Mouse (Mus musculus) intestine, embryonic 14.5 days (tissue): ENCODE data around the gene Gm10663. TPM values are rescaled to one million over a fixed set of nuclear protein-coding genes. Genes with fewer than 3 reads are reported as not detected.

Experiments used
- ATAC-seq: fragments of 200-750 bp; cut with Nextera tagmentation; replicated peaks from 2 replicates; pipeline ENCODE4 v1.8.0; 2017; ENCODE audit warnings: low read depth, moderate number of reproducible peaks, moderate TSS enrichment, moderate library complexity; ENCODE audit not compliant: low FRiP score, low TSS enrichment
- DNase-seq: peaks from one replicate; pipeline ENCODE4 v3.0.0-alpha.2; 2018; ENCODE audit warnings: low spot score
- H3K27ac ChIP-seq: fragments of 300-500 bp; sonication (generic); 2 replicates; pipeline ENCODE4 v1.5.1; 2014; ENCODE audit warnings: low read depth, mild to moderate bottlenecking, control low read depth
- H3K27me3 ChIP-seq: fragments of 300-500 bp; sonication (generic); replicated peaks from 2 replicates; pipeline ENCODE4 v1.6.1; 2014; ENCODE audit warnings: low read length, control low read depth; ENCODE audit not compliant: control insufficient read depth, insufficient read depth
- H3K36me3 ChIP-seq: fragments of 300-500 bp; sonication (generic); 2 replicates; pipeline ENCODE4 v1.6.1; 2014; ENCODE audit warnings: low read length, control low read depth; ENCODE audit not compliant: control insufficient read depth, insufficient read depth
- H3K4me1 ChIP-seq: fragments of 300-500 bp; sonication (generic); replicated peaks from 2 replicates; pipeline ENCODE4 v1.6.1; 2014; ENCODE audit warnings: low read length, control low read depth, mixed read lengths; ENCODE audit not compliant: control insufficient read depth, insufficient read depth
- H3K4me2 ChIP-seq: fragments of 300-500 bp; sonication (generic); 2 replicates; pipeline ENCODE4 v1.6.1; 2014; ENCODE audit warnings: low read length
- H3K4me3 ChIP-seq: fragments of 300-500 bp; sonication (generic); 2 replicates; pipeline ENCODE4 v1.5.1; 2014; ENCODE audit warnings: low read depth, low read length, control low read depth, mixed read lengths
- H3K9ac ChIP-seq: fragments of 300-500 bp; sonication (generic); 2 replicates; pipeline ENCODE4 v1.6.1; 2014; ENCODE audit warnings: mild to moderate bottlenecking, low read length
- H3K9me3 ChIP-seq: fragments of 300-500 bp; sonication (generic); 2 replicates; pipeline ENCODE4 v1.6.1; 2016; ENCODE audit warnings: low read length, control low read depth; ENCODE audit not compliant: control insufficient read depth
- WGBS: fragments of 180-500 bp; shearing (Covaris S2); extraction: QIAGEN DNeasy Blood & Tissue Kit; methylation state at CpG from one replicate; pipeline ENCODE4 v1.1.7; 2014; 5-methylcytosine and 5-hydroxymethylcytosine counted together
- polyA plus RNA-seq: library from polyadenylated mRNA; unstranded; fragments of >200 nt; fragmentation: Nextera tagmentation; extraction: Ambion mirVana; gene quantifications from 2 replicates; pipeline ENCODE4 v1.2.1, GENCODE M21; 2014

The Gm10663 gene
- polyA plus RNA-seq, 1 experiment from 2014 or later, result not detected

DNA sequence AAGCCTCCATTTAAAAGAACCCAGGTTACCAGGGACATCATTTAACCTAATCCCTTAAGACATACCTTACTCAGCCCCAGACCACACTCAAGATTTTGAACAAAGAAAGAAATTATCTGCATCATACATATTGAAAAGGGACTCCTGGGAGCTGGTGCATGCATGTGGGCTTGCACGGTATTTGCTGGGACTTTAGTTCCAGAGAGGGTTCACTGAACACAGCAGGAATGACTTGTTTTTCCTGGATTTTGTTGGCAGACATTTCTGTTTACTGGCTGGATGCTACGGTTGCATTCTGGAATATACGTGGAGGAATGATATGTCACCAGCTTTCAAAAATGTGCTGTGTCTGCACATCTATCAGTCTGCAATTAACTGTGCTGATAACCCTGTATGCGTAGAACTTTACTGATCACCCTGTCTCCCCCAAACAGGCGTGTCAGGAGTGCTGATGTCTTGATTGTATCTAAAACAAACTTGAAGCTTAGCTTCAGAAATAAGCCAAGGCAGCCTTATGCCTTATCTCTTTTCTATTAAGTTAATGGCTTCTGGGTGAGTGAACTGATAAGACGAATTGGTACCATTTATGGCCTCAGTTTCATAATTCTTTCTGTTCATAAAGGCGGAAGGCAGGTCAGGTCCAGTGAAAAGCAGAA is 23.1 kb downstream of the Gm10663 start:
- ATAC-seq, result no peak

GRCm38 (mm10) chr8:65099735-65100134 is 24.9 kb downstream of the Gm10663 start:
- H3K27ac ChIP-seq, result no peak overlapping the region
- H3K36me3 ChIP-seq, result no peaks in the 10 kb centered on the region
- no peak for DNase-seq
- H3K9me3 ChIP-seq, result no peaks in the 10 kb centered on the region
- H3K27me3 ChIP-seq, result no peaks in the 10 kb centered on the region
- no peak overlapping the region for H3K4me3 ChIP-seq
- ATAC-seq, result no peak
- H3K9ac ChIP-seq, result no peak overlapping the region
- no peak overlapping the region for H3K4me2 ChIP-seq
- WGBS, result 64% methylated on average over 3 of the region's 3 CpGs
- H3K4me1 ChIP-seq, result no peaks in the 10 kb centered on the region

More for the DNA sequence above, 23.1 kb downstream of the Gm10663 start:
- Histone ChIP-seq H3K27me3 (no peaks in the 10 kb centered on the region), H3K9ac (no peak overlapping the region), H3K9me3 (no peaks in the 10 kb centered on the region), H3K27ac (no peak overlapping the region), H3K4me3 (no peak overlapping the region), H3K4me1 (no peaks in the 10 kb centered on the region), H3K36me3 (no peaks in the 10 kb centered on the region), H3K4me2 (no peak overlapping the region)
- DNase-seq, result no peak
- WGBS, result 49% methylated on average over 7 of the region's 7 CpGs

DNA sequence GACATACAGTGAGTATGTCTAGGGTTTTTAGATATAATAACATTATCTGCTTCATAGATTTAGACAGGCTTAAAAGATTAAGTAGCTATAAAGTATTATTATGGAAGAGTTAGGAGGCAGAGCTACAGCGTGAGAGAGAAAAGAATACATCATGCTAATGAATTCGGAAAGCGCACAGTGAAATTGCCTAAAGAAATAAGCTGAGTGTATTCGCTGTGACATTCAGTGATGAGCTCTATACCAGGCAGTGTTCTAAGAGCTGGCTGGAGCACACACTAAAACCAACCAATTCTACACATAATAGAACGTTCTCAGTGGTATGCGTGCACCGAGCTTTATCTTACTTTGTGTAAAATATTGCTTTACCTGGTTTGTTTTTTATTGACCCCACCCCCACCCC is 28.8 kb downstream of the Gm10663 start:
- Histone ChIP-seq H3K4me1 (no peaks in the 10 kb centered on the region), H3K27me3 (no peaks in the 10 kb centered on the region), H3K36me3 (no peaks in the 10 kb centered on the region), H3K4me2 (no peak overlapping the region), H3K9ac (no peak overlapping the region), H3K27ac (no peak overlapping the region), H3K9me3 (no peaks in the 10 kb centered on the region), H3K4me3 (no peak overlapping the region)
- DNase-seq (no peak), ATAC-seq (no peak)
- 86% methylated on average over 7 of the region's 7 CpGs for WGBS

DNA sequence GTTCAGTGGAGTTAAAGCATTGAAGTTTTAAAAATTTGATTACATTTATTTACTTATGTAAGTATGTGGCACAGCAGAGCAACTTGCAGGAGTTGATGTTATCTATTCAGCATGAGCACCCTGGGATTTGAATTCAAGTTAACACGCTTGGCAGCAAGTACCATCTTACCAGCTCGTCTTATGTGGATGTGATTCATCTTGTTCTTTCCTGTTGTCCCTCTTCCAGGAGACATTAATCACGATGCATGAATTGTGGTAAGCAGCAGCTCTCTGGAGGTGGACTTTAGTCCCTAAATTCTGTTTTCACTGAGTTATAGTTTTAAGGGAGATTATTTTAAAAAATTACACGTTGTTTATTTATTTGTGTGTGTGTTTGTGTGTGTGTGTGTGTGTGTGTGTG is 29.2 kb downstream of the Gm10663 start:
- WGBS, result 65% methylated on average over 4 of the region's 4 CpGs
- H3K4me3 ChIP-seq, result no peak overlapping the region

DNA sequence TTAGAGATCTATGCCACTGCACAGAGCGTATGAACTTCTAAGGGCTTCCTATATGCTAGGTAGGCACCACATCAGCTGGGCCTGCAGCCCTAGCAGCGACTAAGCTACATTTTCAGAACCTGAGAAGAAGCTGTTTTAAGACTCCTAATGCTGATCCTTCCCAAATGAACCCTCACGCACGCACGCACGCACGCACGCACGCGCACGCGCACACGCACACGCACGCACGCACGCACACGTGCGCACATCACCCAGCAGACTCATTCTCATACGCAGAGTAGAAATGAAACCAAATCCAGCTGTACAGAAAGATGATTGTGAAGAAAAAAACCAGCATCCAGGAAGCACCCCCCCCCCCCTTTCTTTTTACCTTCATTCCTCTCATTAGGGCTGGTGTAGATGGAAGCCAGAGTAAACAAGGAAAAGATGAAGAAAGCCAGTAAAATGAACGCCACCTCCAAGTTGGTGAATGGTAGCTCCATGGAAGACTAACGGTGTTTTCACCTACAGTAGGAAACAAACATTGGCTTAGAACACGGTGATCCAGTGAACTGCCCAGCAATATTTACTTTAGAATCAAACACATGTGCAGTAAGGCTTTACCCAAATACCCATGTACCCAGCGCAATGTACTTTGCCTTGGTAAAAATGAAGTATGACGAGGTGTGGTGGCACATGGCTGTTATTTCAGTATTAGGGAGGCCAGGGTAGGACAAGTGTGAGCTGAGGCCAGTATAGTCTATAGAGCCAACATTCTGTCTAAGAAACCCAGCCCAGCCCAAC is 33.3 kb downstream of the Gm10663 start:
- ATAC-seq (no peak), DNase-seq (no peak)
- no peaks in the 10 kb centered on the region for H3K36me3 ChIP-seq
- H3K4me1 ChIP-seq, result no peaks in the 10 kb centered on the region
- no peaks in the 10 kb centered on the region for H3K9me3 ChIP-seq
- no peaks in the 10 kb centered on the region for H3K27me3 ChIP-seq
- H3K27ac ChIP-seq, result no peak overlapping the region
- 91% methylated on average over 25 of the region's 25 CpGs for WGBS
- H3K4me2 ChIP-seq, result no peak overlapping the region
- no peak overlapping the region for H3K9ac ChIP-seq
- no peak overlapping the region for H3K4me3 ChIP-seq

More for the DNA sequence above, 29.2 kb downstream of the Gm10663 start:
- Histone ChIP-seq H3K9me3 (no peaks in the 10 kb centered on the region), H3K27me3 (no peaks in the 10 kb centered on the region), H3K4me1 (no peaks in the 10 kb centered on the region), H3K36me3 (no peaks in the 10 kb centered on the region), H3K9ac (no peak overlapping the region), H3K4me2 (no peak overlapping the region), H3K27ac (no peak overlapping the region)
- ATAC-seq, result no peak
- no peak for DNase-seq

DNA sequence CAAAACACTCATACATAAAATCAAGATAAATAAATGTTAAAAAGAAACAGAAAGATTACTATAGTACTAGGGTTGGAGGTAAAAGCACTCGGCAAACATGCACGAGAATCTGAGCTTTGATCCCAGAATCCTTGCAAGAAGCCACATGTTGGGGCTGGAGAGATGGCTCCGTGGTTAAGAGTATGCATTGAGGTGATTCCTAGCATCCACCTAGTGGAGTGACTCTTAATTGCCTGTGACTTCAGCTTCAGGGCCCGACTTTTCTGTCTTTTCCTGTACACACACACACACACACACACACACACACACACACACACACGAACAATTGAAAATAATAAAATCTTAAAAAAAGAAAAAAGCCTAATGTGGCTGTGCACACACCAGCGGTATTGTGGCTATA is 34.1 kb downstream of the Gm10663 start:
- no peaks in the 10 kb centered on the region for H3K9me3 ChIP-seq
- no peaks in the 10 kb centered on the region for H3K36me3 ChIP-seq
- no peak for ATAC-seq
- no peaks in the 10 kb centered on the region for H3K27me3 ChIP-seq
- 69% methylated on average over 6 of the region's 6 CpGs for WGBS
- H3K4me3 ChIP-seq, result no peak overlapping the region
- H3K4me1 ChIP-seq, result no peaks in the 10 kb centered on the region
- no peak overlapping the region for H3K4me2 ChIP-seq
- no peak for DNase-seq
- H3K27ac ChIP-seq, result no peak overlapping the region
- no peak overlapping the region for H3K9ac ChIP-seq

- DNase-seq (peak; percentile 91), ATAC-seq (no peak)
- H3K4me3 ChIP-seq, result no peak overlapping the region
- no peak overlapping the region for H3K9ac ChIP-seq
- H3K36me3 ChIP-seq, result no peaks in the 10 kb centered on the region
- no peaks in the 10 kb centered on the region for H3K9me3 ChIP-seq
- no peaks in the 10 kb centered on the region for H3K4me1 ChIP-seq
- no peak overlapping the region for H3K4me2 ChIP-seq
- WGBS, result 37% methylated on average over 5 of the region's 5 CpGs
- no peak overlapping the region for H3K27ac ChIP-seq
- H3K27me3 ChIP-seq, result no peaks in the 10 kb centered on the region
Observed at GRCm38 (mm10) chr8:65110285-65110691, 35.5 kb downstream of the Gm10663 start.

GRCm38 (mm10) chr8:65112092-65112491 is 37.3 kb downstream of the Gm10663 start:
- no peaks in the 10 kb centered on the region for H3K36me3 ChIP-seq
- ATAC-seq, result no peak
- no peaks in the 10 kb centered on the region for H3K9me3 ChIP-seq
- H3K9ac ChIP-seq, result no peak overlapping the region
- no peak overlapping the region for H3K27ac ChIP-seq
- WGBS, result 73% methylated on average over 6 of the region's 6 CpGs
- H3K27me3 ChIP-seq, result no peaks in the 10 kb centered on the region
- H3K4me1 ChIP-seq, result no peaks in the 10 kb centered on the region
- DNase-seq, result no peak
- H3K4me3 ChIP-seq, result no peak overlapping the region
- no peak overlapping the region for H3K4me2 ChIP-seq

DNA sequence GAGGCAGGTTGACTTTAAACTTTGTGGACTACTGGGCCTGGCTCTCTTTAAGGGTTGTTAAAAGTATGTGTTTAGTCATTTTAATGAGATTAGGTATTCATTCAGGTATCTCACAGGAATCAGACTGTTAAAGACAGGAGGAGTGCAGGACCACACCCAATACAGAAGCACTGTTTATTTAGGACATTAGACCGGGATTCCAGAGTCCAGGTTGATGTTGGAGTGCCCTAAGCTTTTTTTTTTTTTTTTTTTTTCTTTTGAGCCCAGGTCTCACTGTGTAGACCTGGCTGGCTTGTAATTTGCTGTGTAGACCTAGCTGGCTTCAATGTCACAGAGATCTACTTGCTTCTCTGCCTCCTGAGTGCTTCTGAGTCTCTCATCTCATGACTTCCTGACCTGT is 51.2 kb downstream of the Gm10663 start:
- Histone ChIP-seq H3K4me3 (no peak overlapping the region), H3K27me3 (no peaks in the 10 kb centered on the region), H3K4me2 (no peak overlapping the region), H3K27ac (no peak overlapping the region), H3K9me3 (no peaks in the 10 kb centered on the region), H3K4me1 (no peaks in the 10 kb centered on the region; the same call in 1 of the 2 replicates), H3K36me3 (no peaks in the 10 kb centered on the region), H3K9ac (no peak overlapping the region)
- DNase-seq (no peak), ATAC-seq (no peak)
- 47% methylated on average over 1 of the region's 1 CpGs for WGBS
